Mouse (Mus musculus) heart, embryonic 16.5 days (tissue): ENCODE results near the gene Slfn9. TPM values are rescaled to one million over a fixed set of nuclear protein-coding genes. Genes with fewer than 3 reads are reported as not detected.

Experiments
- ATAC-seq: fragments of 200-750 bp; cut with Nextera tagmentation; replicated peaks from 2 replicates; pipeline ENCODE4 v1.8.0; 2017; ENCODE audit warnings: moderate number of reproducible peaks; ENCODE audit not compliant: insufficient read depth, low FRiP score; ENCODE audit errors: extremely low read depth
- H3K27ac ChIP-seq: fragments of 300-500 bp; sonication (generic); 2 replicates; pipeline ENCODE4 v1.5.1; 2014; ENCODE audit warnings: mild to moderate bottlenecking, low read length, control low read depth, moderate library complexity
- H3K27me3 ChIP-seq: fragments of 300-500 bp; sonication (generic); 2 replicates; pipeline ENCODE4 v1.6.1; 2014; ENCODE audit warnings: low read length, mixed read lengths; ENCODE audit not compliant: control insufficient read depth, insufficient read depth
- H3K36me3 ChIP-seq: fragments of 300-500 bp; sonication (generic); 2 replicates; pipeline ENCODE4 v1.6.1; 2014; ENCODE audit not compliant: control insufficient read depth, insufficient read depth
- H3K4me1 ChIP-seq: fragments of 300-500 bp; sonication (generic); 2 replicates; pipeline ENCODE4 v1.6.1; 2014; ENCODE audit warnings: low read length, mixed read lengths; ENCODE audit not compliant: control insufficient read depth, insufficient read depth
- H3K4me2 ChIP-seq: fragments of 300-500 bp; sonication (generic); 2 replicates; pipeline ENCODE4 v1.6.1; 2014; ENCODE audit warnings: low read depth, mild to moderate bottlenecking, control low read depth, low read length
- H3K4me3 ChIP-seq: fragments of 300-500 bp; sonication (generic); 2 replicates; pipeline ENCODE4 v1.5.1; 2014; ENCODE audit warnings: mild to moderate bottlenecking, control low read depth, low read length
- H3K9ac ChIP-seq: fragments of 300-500 bp; sonication (generic); 2 replicates; pipeline ENCODE4 v1.6.1; 2014; ENCODE audit warnings: low read length, control low read depth
- H3K9me3 ChIP-seq: fragments of 300-500 bp; sonication (generic); replicated peaks from 2 replicates; pipeline ENCODE4 v1.6.1; 2016; ENCODE audit warnings: low read length; ENCODE audit not compliant: control insufficient read depth
- WGBS: fragments of 180-500 bp; shearing (Covaris S2); extraction: QIAGEN DNeasy Blood & Tissue Kit; methylation state at CpG from one replicate; pipeline ENCODE4 v1.1.7; 2014; 5-methylcytosine and 5-hydroxymethylcytosine counted together
- polyA plus RNA-seq: library from polyadenylated mRNA; unstranded; fragments of >200 nt; fragmentation: Nextera tagmentation; extraction: Ambion mirVana; gene quantifications from 2 replicates; pipeline ENCODE4 v1.2.1, GENCODE M21; 2015

Slfn9 gene
- polyA plus RNA-seq, 1 experiment from 2014 or later = 11.9 TPM

GRCm38 (mm10) chr11:82970712-82971589 lies 20.7 kb downstream of the Slfn9 start:
- peak overlapping the region; percentile 26 for H3K4me3 ChIP-seq
- 11% methylated on average over 31 of the region's 31 CpGs for WGBS
- no peaks in the 10 kb centered on the region for H3K9me3 ChIP-seq
- peak overlapping the region; percentile 39; the same call in 1 of the 2 replicates for H3K27ac ChIP-seq
- H3K4me2 ChIP-seq = peak overlapping the region; percentile 54
- peak overlapping the region; percentile 55 for H3K9ac ChIP-seq
- peaks cover 14% of the 10 kb centered on the region for H3K4me1 ChIP-seq
- peak; percentile 57; the same call in 1 of the 2 replicates for ATAC-seq
- H3K36me3 ChIP-seq = no peaks in the 10 kb centered on the region
- no peaks in the 10 kb centered on the region for H3K27me3 ChIP-seq

- no peak for ATAC-seq
- WGBS = 70% methylated on average over 8 of the region's 8 CpGs
- no peaks in the 10 kb centered on the region for H3K4me1 ChIP-seq
- H3K4me3 ChIP-seq = no peak overlapping the region
- peaks cover 8% of the 10 kb centered on the region; the same call in 1 of the 2 replicates for H3K27me3 ChIP-seq
- no peaks in the 10 kb centered on the region; the same call in 1 of the 2 replicates for H3K36me3 ChIP-seq
- H3K9me3 ChIP-seq = no peaks in the 10 kb centered on the region
- H3K9ac ChIP-seq = no peak overlapping the region
- no peak overlapping the region for H3K27ac ChIP-seq
- no peak overlapping the region for H3K4me2 ChIP-seq
These were observed 29.4 kb downstream of the Slfn9 start for GRCm38 (mm10) chr11:82962215-82962614.

GRCm38 (mm10) chr11:82961743-82962142 lies 29.9 kb downstream of the Slfn9 start:
- H3K4me2 ChIP-seq = no peak overlapping the region
- 53% methylated on average over 2 of the region's 2 CpGs for WGBS
- no peak for ATAC-seq
- peaks cover 8% of the 10 kb centered on the region; the same call in 1 of the 2 replicates for H3K27me3 ChIP-seq
- no peak overlapping the region for H3K27ac ChIP-seq
- H3K4me1 ChIP-seq = no peaks in the 10 kb centered on the region
- no peak overlapping the region for H3K9ac ChIP-seq
- no peaks in the 10 kb centered on the region; the same call in 1 of the 2 replicates for H3K36me3 ChIP-seq
- H3K9me3 ChIP-seq = no peaks in the 10 kb centered on the region
- H3K4me3 ChIP-seq = no peak overlapping the region

DNA sequence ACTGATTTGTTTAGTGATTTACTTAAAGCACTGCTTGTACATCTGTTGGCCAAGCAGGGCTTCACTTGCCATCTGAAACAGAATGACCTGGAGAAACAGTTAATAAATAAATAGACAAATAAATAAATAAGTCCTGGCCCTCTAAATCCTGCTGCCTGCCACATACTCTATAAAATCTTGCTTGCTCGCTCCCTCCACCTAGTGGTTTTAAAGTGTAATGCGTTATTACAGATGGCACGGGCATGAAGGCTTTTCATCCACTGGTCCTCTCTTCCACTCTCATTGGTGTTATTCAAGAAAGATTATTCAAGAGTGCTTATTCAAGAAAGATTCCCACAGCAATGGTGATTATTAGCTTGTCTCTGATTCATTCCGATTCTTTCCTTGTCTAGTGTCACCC lies 32.0 kb downstream of the Slfn9 start:
- Histone ChIP-seq H3K9me3 (no peaks in the 10 kb centered on the region), H3K9ac (no peak overlapping the region), H3K4me2 (no peak overlapping the region), H3K4me3 (no peak overlapping the region), H3K36me3 (no peaks in the 10 kb centered on the region; the same call in 1 of the 2 replicates), H3K27me3 (peaks cover 8% of the 10 kb centered on the region; the same call in 1 of the 2 replicates), H3K27ac (no peak overlapping the region), H3K4me1 (no peaks in the 10 kb centered on the region)
- ATAC-seq = no peak; the same call in 1 of the 2 replicates
- 12% methylated on average over 4 of the region's 4 CpGs for WGBS

DNA sequence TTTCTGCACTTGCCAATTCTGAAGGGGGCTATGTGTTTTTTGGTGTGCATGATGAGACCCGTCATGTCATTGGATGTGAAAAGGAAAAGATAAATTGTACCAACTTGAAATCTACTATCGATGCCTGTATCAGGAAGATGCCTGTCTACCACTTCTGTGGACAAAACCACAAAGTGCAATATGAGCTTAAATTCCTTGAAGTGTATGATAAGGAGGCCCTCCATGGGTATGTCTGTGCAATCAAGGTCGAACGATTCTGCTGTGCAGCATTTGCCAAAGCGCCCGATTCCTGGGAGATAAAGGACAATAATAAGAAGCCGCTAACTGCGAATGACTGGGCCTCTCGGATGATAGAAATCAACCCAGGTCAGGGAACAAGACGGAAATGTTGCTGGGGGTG lies 34.7 kb downstream of the Slfn9 start:
- WGBS = 53% methylated on average over 10 of the region's 10 CpGs
- no peaks in the 10 kb centered on the region for H3K4me1 ChIP-seq
- no peak overlapping the region for H3K27ac ChIP-seq
- no peak overlapping the region for H3K4me3 ChIP-seq
- H3K4me2 ChIP-seq = no peak overlapping the region
- H3K27me3 ChIP-seq = peaks cover 8% of the 10 kb centered on the region; the same call in 1 of the 2 replicates
- H3K36me3 ChIP-seq = no peaks in the 10 kb centered on the region; the same call in 1 of the 2 replicates
- no peak for ATAC-seq
- no peak overlapping the region for H3K9ac ChIP-seq
- H3K9me3 ChIP-seq = no peaks in the 10 kb centered on the region

GRCm38 (mm10) chr11:82954631-82955030 lies 37.0 kb downstream of the Slfn9 start:
- Histone ChIP-seq H3K4me1 (peaks cover 4% of the 10 kb centered on the region), H3K9ac (no peak overlapping the region), H3K4me3 (no peak overlapping the region), H3K4me2 (no peak overlapping the region), H3K9me3 (no peaks in the 10 kb centered on the region), H3K36me3 (no peaks in the 10 kb centered on the region), H3K27me3 (no peaks in the 10 kb centered on the region), H3K27ac (no peak overlapping the region)
- no peak for ATAC-seq
- WGBS = 73% methylated on average over 6 of the region's 6 CpGs

DNA sequence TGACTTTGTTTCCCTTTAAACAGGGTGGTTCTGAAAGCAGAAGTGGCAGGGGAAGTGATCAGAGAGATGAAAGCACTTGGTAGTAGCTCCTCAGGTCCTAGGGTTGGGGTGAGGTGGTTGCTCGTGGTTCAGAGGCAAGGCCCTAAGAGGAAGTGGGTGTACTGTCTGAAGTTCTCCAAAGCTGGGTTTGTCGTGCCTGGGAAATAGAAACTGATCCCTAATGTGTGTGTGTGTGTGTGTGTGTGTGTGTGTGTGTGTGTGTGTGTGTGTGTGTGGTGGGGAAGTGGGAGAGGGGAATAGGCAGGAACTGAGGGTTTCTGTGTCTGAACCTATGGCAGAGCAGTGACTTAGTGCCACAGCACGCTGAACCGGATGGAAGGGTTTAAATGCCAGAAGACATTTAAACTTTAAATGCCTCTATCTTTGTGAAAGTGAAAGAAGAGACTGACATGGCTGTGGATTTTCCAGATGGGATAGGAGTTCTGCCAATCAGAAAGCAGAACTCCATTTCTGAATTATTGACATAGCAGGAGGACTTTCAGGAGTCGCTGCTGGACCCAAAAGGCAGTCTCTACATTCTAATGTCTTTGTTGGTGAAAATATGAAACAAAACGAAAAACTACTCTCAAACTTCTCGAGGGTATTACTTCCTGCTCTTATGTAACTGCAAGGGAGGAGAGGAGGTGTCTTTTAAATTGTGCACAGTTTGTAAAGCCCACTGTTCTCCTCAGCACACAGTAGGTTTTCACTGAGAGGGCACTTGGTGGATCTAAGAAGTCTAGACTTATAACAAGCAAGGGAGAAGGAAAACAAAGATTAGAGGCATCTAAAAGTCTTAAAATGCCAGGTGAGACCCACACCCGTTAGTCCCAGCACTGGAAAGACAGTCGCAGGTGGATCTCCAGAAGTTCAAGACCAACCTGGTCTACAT lies 38.8 kb downstream of the Slfn9 start:
- H3K27ac ChIP-seq = peak overlapping the region; percentile 59
- peak overlapping the region; percentile 57 for H3K9ac ChIP-seq
- WGBS = 58% methylated on average over 9 of the region's 9 CpGs
- H3K27me3 ChIP-seq = no peaks in the 10 kb centered on the region
- peaks cover 4% of the 10 kb centered on the region for H3K4me1 ChIP-seq
- peak overlapping the region; percentile 45 for H3K4me3 ChIP-seq
- H3K4me2 ChIP-seq = peak overlapping the region; percentile 66
- H3K9me3 ChIP-seq = no peaks in the 10 kb centered on the region
- ATAC-seq = 0 out of 2 replicates have a peak, but pooled peaks have one; percentile 34
- H3K36me3 ChIP-seq = no peaks in the 10 kb centered on the region

DNA sequence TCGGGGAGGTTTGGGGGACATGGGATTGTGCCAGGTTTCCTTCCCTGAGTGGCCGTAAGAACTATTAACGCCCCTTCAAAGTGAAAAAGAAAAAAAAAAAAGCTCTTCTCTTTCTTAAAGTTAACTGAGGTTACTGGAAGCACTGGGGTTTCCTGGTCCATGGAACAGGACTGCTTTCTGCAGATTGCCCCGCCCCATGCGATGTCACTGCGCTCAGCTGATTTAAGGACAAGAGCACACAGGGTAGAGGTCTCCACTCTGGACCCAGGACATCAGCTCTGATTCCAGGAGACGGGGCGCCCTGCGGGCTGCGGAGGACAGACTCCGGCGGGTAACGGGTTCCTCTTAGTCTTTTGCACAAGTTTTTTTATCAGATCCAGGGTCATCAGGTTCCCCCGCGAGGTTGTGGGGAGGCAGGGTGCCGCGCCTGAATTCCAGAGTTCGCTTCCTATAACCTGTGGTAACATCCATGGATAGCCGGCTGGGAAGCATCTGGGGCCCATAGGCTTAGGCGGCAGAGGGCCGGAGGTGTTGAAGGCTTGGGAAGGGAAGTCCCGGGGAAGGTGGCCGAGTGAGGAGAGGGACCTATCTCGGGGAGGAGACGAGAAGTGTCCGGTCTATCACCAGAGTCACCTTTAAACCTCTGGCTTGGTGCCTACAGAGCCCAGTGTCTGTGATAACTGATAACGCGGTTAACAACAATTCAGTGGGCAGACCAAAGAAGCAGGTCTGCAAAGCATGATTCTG lies 39.6 kb downstream of the Slfn9 start:
- WGBS = 3% methylated on average over 28 of the region's 28 CpGs
- Histone ChIP-seq H3K9ac (peak overlapping the region; percentile 57), H3K27me3 (no peaks in the 10 kb centered on the region), H3K27ac (peak overlapping the region; percentile 59), H3K4me3 (peak overlapping the region; percentile 45), H3K4me2 (peak overlapping the region; percentile 66), H3K4me1 (peaks cover 4% of the 10 kb centered on the region), H3K9me3 (no peaks in the 10 kb centered on the region), H3K36me3 (no peaks in the 10 kb centered on the region)
- ATAC-seq = 0 out of 2 replicates have a peak, but pooled peaks have one; percentile 63
